Mouse (Mus musculus) G1E (cell line): ENCODE measurements around the gene Arfgef3. TPM values are rescaled to one million over a fixed set of nuclear protein-coding genes. Genes with fewer than 3 reads are reported as not detected.

Experiments used
- ATAC-seq: 2 replicates; pipeline ENCODE4 v1.8.0; 2016; ENCODE audit warnings: mild to moderate bottlenecking; ENCODE audit not compliant: insufficient number of reproducible peaks, poor library complexity, low FRiP score, severe bottlenecking; ENCODE audit errors: extremely low read depth
- DNase-seq: peaks from one replicate; pipeline ENCODE4 v3.0.0; 2012; ENCODE audit warnings: low spot score
- H3K27me3 ChIP-seq: 2 replicates; pipeline ENCODE4 v1.6.1; 2012; ENCODE audit warnings: mild to moderate bottlenecking, low read length, inconsistent platforms; ENCODE audit not compliant: insufficient read depth
- H3K36me3 ChIP-seq: replicated peaks from 2 replicates; pipeline ENCODE3; 2012; ENCODE audit warnings: mild to moderate bottlenecking, inconsistent platforms
- H3K4me1 ChIP-seq: 2 replicates; pipeline ENCODE4 v1.6.1; 2012; ENCODE audit warnings: low read depth, low read length, inconsistent platforms, mixed read lengths; ENCODE audit not compliant: insufficient read depth
- H3K4me3 ChIP-seq: 2 replicates; pipeline ENCODE4 v1.5.1; 2012; ENCODE audit warnings: low read depth, mild to moderate bottlenecking, inconsistent platforms, low read length, moderate library complexity, mixed read lengths
- H3K9me3 ChIP-seq: replicated peaks from 2 replicates; pipeline ENCODE4 v1.6.1; 2012; ENCODE audit warnings: inconsistent platforms
- CTCF ChIP-seq: IDR thresholded peaks from 2 replicates; pipeline ENCODE4 v1.5.1; 2012; ENCODE audit warnings: low read depth, low read length, inconsistent platforms, mixed read lengths
- GATA1 ChIP-seq: IDR thresholded peaks from 2 replicates; pipeline ENCODE4 v1.6.1; 2012; ENCODE audit warnings: borderline replicate concordance, low read length, inconsistent platforms, mixed read lengths
- GATA2 ChIP-seq: IDR thresholded peaks from 2 replicates; pipeline ENCODE4 v1.6.1; 2012; ENCODE audit warnings: low read depth, low read length, inconsistent platforms, borderline replicate concordance
- POLR2AphosphoS5 ChIP-seq: IDR thresholded peaks from 2 replicates; pipeline ENCODE4 v1.6.1; 2012; ENCODE audit warnings: low read depth, low read length, inconsistent platforms; ENCODE audit not compliant: insufficient replicate concordance
- TAL1 ChIP-seq: conservative IDR thresholded peaks from 2 replicates; pipeline ENCODE4 v1.6.1; 2012; ENCODE audit warnings: low read depth, low read length, inconsistent platforms, mixed read lengths
- polyA plus RNA-seq: library from polyadenylated mRNA; stranded (reverse); fragments of >175 nt; gene quantifications from 2 replicates; pipeline ENCODE4 v1.2.3, GENCODE M21; 2012
- total RNA-seq, 2 experiments: library from RNA; stranded (forward) in 1 of 2; stranded (reverse) in 1 of 2; fragments of 200-1000 nt in 1 of 2; fragments of >200 nt in 1 of 2; fragmentation: Nextera tagmentation in 1 of 2; gene quantifications; 2 replicates each; pipeline ENCODE4 v1.2.3; 2014 to 2017

Arfgef3 gene
- total and polyA plus RNA-seq, 3 experiments = 0.05 TPM; not detected in 2

- no peaks in the 10 kb centered on the region for H3K36me3 ChIP-seq
- no peaks in the 10 kb centered on the region for H3K4me1 ChIP-seq
- no peaks in the 10 kb centered on the region for H3K9me3 ChIP-seq
- DNase-seq = no peak
- peaks cover 3% of the 10 kb centered on the region for H3K27me3 ChIP-seq
- ATAC-seq = no peak
- H3K4me3 ChIP-seq = no peak overlapping the region
- TF ChIP-seq POLR2AphosphoS5 = no peak
- TF ChIP-seq TAL1 = no peak
- no peak for TF ChIP-seq CTCF
- no peak for TF ChIP-seq GATA2
Measured at GRCm38 (mm10) chr10:18769909-18770308, 26.2 kb upstream of the Arfgef3 start.

GRCm38 (mm10) chr10:18760241-18760640, 16.5 kb upstream of the Arfgef3 start:
- Histone ChIP-seq H3K4me3 (no peak overlapping the region), H3K36me3 (no peaks in the 10 kb centered on the region), H3K27me3 (peaks cover 3% of the 10 kb centered on the region), H3K4me1 (no peaks in the 10 kb centered on the region), H3K9me3 (peaks cover 16% of the 10 kb centered on the region; the same call in 1 of the 2 replicates)
- DNase-seq (no peak), ATAC-seq (no peak)
- TF ChIP-seq GATA1 = no peak
- TF ChIP-seq CTCF = 0 out of 2 replicates have a peak, but pooled peaks have one; percentile 3
- TF ChIP-seq TAL1 = no peak

GRCm38 (mm10) chr10:18750057-18750456, 6.3 kb upstream of the Arfgef3 start:
- no peak for DNase-seq
- no peak for TF ChIP-seq POLR2AphosphoS5
- TF ChIP-seq TAL1 = no peak
- no peak for TF ChIP-seq GATA2
- no peak for TF ChIP-seq CTCF
- TF ChIP-seq GATA1 = no peak

GRCm38 (mm10) chr10:18742086-18742485, 1.7 kb downstream of the Arfgef3 start:
- Histone ChIP-seq H3K4me1 (no peaks in the 10 kb centered on the region), H3K9me3 (no peaks in the 10 kb centered on the region), H3K27me3 (no peaks in the 10 kb centered on the region; the same call in 1 of the 2 replicates), H3K4me3 (no peak overlapping the region), H3K36me3 (no peaks in the 10 kb centered on the region)
- DNase-seq (no peak), ATAC-seq (no peak)
- TF ChIP-seq TAL1 (no peak), POLR2AphosphoS5 (no peak), CTCF (no peak), GATA1 (no peak), GATA2 (no peak)

More at GRCm38 (mm10) chr10:18750057-18750456, 6.3 kb upstream of the Arfgef3 start:
- ATAC-seq = no peak
- Histone ChIP-seq H3K4me3 (no peak overlapping the region), H3K9me3 (no peaks in the 10 kb centered on the region), H3K4me1 (no peaks in the 10 kb centered on the region), H3K36me3 (no peaks in the 10 kb centered on the region), H3K27me3 (no peaks in the 10 kb centered on the region)

GRCm38 (mm10) chr10:18741024-18741423, 2.7 kb downstream of the Arfgef3 start:
- no peak for TF ChIP-seq GATA1
- no peak for TF ChIP-seq POLR2AphosphoS5
- no peak for TF ChIP-seq GATA2
- TF ChIP-seq CTCF = no peak
- no peak for TF ChIP-seq TAL1
- ATAC-seq (no peak), DNase-seq (no peak)
- no peaks in the 10 kb centered on the region; the same call in 1 of the 2 replicates for H3K27me3 ChIP-seq
- H3K36me3 ChIP-seq = no peaks in the 10 kb centered on the region
- H3K9me3 ChIP-seq = no peaks in the 10 kb centered on the region
- H3K4me3 ChIP-seq = no peak overlapping the region
- H3K4me1 ChIP-seq = no peaks in the 10 kb centered on the region

GRCm38 (mm10) chr10:18728548-18728947, 15.2 kb downstream of the Arfgef3 start:
- no peaks in the 10 kb centered on the region for H3K4me1 ChIP-seq
- TF ChIP-seq GATA1 (no peak), TAL1 (no peak), GATA2 (no peak), CTCF (no peak), POLR2AphosphoS5 (no peak)
- DNase-seq (no peak), ATAC-seq (no peak)
- H3K36me3 ChIP-seq = no peaks in the 10 kb centered on the region
- H3K27me3 ChIP-seq = no peaks in the 10 kb centered on the region; the same call in 1 of the 2 replicates
- H3K9me3 ChIP-seq = no peaks in the 10 kb centered on the region
- no peak overlapping the region for H3K4me3 ChIP-seq
